Mouse (Mus musculus): ENCODE results near the gene Akap3.

The Akap3 gene

GRCm38 (mm10) chr6:126852881-126853280 is at the start of gene Akap3:
TSS of gene Akap3 (plus strand) at chr6:126853098.
- DNase-seq (ENCODE audit: low spot score in 2 of 2), result no peak

GRCm38 (mm10) chr6:126806783-126807182 is 46.1 kb upstream of the Akap3 start:
- no peak for DNase-seq (ENCODE audit: low spot score in 2 of 2)

GRCm38 (mm10) chr6:126808134-126808533 is 44.8 kb upstream of the Akap3 start:
- peak in 1 of 2 experiments; percentile 32 for DNase-seq (ENCODE audit: low spot score in 2 of 2)

- DNase-seq (ENCODE audit: low spot score in 2 of 2), result no peak
Observed at GRCm38 (mm10) chr6:126808561-126808960, 44.3 kb upstream of the Akap3 start.

GRCm38 (mm10) chr6:126811481-126811880 is 41.4 kb upstream of the Akap3 start:
- DNase-seq (ENCODE audit: low spot score in 2 of 2), result no peak

GRCm38 (mm10) chr6:126815206-126815750 is 37.6 kb upstream of the Akap3 start:
- DNase-seq (ENCODE audit: low spot score in 2 of 2), result no peak

- DNase-seq (ENCODE audit: low spot score in 2 of 2), result no peak
Observed at GRCm38 (mm10) chr6:126816338-126816737, 36.6 kb upstream of the Akap3 start.

GRCm38 (mm10) chr6:126823087-126823486 is 29.8 kb upstream of the Akap3 start:
- DNase-seq (ENCODE audit: low spot score in 2 of 2), result peak; percentile 27 to 33

- DNase-seq (ENCODE audit: low spot score in 2 of 2), result no peak
Observed at GRCm38 (mm10) chr6:126836628-126837027, 16.3 kb upstream of the Akap3 start.

GRCm38 (mm10) chr6:126848712-126849704 is 3.9 kb upstream of the Akap3 start, which contains the start of gene Ndufa9:
TSS of gene Ndufa9 (minus strand) at chr6:126849136.
- peak; percentile 80 to 96 for DNase-seq (ENCODE audit: low spot score in 2 of 2)

- no peak for DNase-seq (ENCODE audit: low spot score in 2 of 2)
Observed at GRCm38 (mm10) chr6:126877118-126877517, 24.2 kb downstream of the Akap3 start.

GRCm38 (mm10) chr6:126907378-126907777 is 54.5 kb downstream of the Akap3 start:
- DNase-seq (ENCODE audit: low spot score in 2 of 2), result no peak

- no peak for DNase-seq (ENCODE audit: low spot score in 2 of 2)
Observed at GRCm38 (mm10) chr6:126907876-126908275, 55.0 kb downstream of the Akap3 start.

- peak; percentile 8 to 13 for DNase-seq (ENCODE audit: low spot score in 2 of 2)
Observed at GRCm38 (mm10) chr6:126910727-126911126, 57.8 kb downstream of the Akap3 start.

- no peak for DNase-seq (ENCODE audit: low spot score in 2 of 2)
Observed at GRCm38 (mm10) chr6:126914928-126915327, 62.0 kb downstream of the Akap3 start.

- no peak for DNase-seq (ENCODE audit: low spot score in 2 of 2)
Observed at GRCm38 (mm10) chr6:126921111-126921881, 68.4 kb downstream of the Akap3 start, which contains the start of gene Dyrk4. TSS of gene Dyrk4 (minus strand) at chr6:126921839.
